Mouse (Mus musculus): ENCODE results near the gene Scamp1. TPM values are rescaled to one million over a fixed set of nuclear protein-coding genes. Genes with fewer than 3 reads are reported as not detected.
A peak's percentile ranks its signal among the peaks of the same experiment; 100 is the strongest.

Scamp1 gene
- polyA plus RNA-seq, 1 experiment from 2014 or later, result 37.9 TPM

DNA sequence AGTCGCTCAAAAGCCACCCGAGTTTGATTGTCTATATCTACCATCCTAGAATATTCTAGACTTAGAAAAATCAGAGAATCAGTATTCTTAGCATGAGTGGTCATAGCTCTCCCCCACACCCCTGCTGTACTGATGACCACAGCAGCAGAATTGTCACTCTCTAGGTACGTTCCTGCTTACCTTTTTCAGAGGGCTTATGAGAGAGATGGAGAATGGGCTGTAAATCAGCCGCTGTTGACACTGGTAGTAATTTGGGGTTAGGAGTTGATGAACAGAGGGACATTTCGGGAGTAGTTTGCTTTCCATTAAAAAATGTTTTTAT lies 21.3 kb upstream of the Scamp1 start:
- Histone ChIP-seq H3K4me3 (ENCODE audit: low read length) (peak overlapping the region; percentile 28), H3K4me1 (ENCODE audit: insufficient read depth, low read length) (peaks cover 5% of the 10 kb centered on the region; the same call in 1 of the 2 replicates), H3K4me2 (replicated peaks; ENCODE audit: low read depth, low read length) (peak overlapping the region; percentile 54), H3K27me3 (ENCODE audit: insufficient read depth, low read length) (no peaks in the 10 kb centered on the region), H3K36me3 (ENCODE audit: insufficient read depth, low read length) (no peaks in the 10 kb centered on the region), H3K27ac (ENCODE audit: low read length) (no peak overlapping the region), H3K9ac (replicated peaks; ENCODE audit: low read length) (peak overlapping the region; percentile 52), H3K9me3 (ENCODE audit: low read length) (no peaks in the 10 kb centered on the region)
- 23% methylated on average over 5 of the region's 5 CpGs for WGBS
- peak; percentile 35; the same call in 1 of the 2 replicates for ATAC-seq (ENCODE audit: low FRiP score, low TSS enrichment)

DNA sequence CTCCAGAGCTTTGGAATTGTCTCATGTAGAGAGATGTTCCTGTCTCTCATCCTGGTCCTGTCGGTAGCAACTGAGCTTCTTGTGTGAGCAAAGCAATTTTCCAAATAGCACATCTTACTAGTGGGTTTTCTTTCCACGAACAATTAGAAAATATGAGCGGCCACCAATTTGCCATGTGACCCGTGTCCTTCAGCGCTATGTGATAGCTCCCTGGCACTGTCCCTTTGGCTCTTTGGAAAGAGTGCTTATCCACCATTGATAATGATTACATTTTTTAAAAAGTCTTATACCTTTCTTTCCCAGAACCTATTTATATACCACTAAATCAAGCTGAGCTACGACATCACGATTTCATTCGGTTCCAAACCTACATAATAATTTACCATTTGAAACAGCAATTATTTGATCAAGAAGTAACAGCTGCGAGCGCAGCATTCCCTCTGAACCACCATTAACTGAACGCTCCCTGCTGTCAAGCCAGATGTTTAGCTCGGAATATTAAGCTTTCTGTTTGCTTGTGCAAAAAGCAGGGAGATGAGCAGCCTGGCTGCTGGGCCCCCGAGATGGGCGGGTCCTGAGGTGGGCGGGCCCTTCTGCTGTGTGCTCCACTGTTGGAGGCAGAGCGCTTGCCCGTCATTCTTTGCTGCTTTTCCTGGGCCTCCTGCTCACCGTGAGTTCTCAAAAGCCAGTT lies 20.8 kb upstream of the Scamp1 start:
- Histone ChIP-seq H3K27ac (ENCODE audit: low read length) (no peak overlapping the region), H3K4me1 (ENCODE audit: insufficient read depth, low read length) (peaks cover 5% of the 10 kb centered on the region; the same call in 1 of the 2 replicates), H3K4me3 (ENCODE audit: low read length) (peak overlapping the region; percentile 28), H3K36me3 (ENCODE audit: insufficient read depth, low read length) (no peaks in the 10 kb centered on the region), H3K9ac (replicated peaks; ENCODE audit: low read length) (peak overlapping the region; percentile 52), H3K27me3 (ENCODE audit: insufficient read depth, low read length) (no peaks in the 10 kb centered on the region), H3K9me3 (ENCODE audit: low read length) (no peaks in the 10 kb centered on the region), H3K4me2 (replicated peaks; ENCODE audit: low read depth, low read length) (peak overlapping the region; percentile 54)
- peak; percentile 93 for ATAC-seq (ENCODE audit: low FRiP score, low TSS enrichment)
- 39% methylated on average over 18 of the region's 18 CpGs for WGBS

DNA sequence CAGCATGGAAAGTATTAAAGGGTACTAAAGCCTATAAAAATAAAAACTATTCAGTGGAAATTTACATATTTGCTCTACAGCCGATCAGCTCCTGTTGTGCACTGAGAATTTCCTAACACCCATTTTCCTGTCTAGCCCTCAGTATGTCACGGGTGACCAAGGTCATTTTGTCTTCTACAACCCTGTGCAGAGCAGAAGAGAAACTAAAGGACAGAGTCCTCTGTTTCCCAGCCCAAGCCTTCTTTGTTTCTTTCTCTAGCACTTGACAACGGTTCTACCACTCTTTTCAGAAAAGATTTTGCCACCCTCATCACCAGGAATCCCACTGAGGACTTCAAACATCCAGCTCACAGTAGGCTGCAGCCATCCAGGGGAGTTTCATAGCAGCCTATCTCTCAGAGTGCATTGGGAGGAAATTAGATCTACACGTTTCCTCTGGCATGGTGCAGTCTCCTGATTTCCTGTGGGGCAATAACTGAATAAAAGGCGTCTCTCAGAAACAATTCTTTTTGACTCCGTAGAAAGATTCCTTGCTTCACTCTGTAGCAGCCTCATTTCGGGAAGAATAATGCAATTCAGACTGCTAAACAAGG lies 15.4 kb upstream of the Scamp1 start:
- Histone ChIP-seq H3K4me3 (ENCODE audit: low read length) (no peak overlapping the region), H3K4me2 (replicated peaks; ENCODE audit: low read depth, low read length) (no peak overlapping the region), H3K9ac (replicated peaks; ENCODE audit: low read length) (no peak overlapping the region), H3K9me3 (ENCODE audit: low read length) (no peaks in the 10 kb centered on the region), H3K27ac (ENCODE audit: low read length) (no peak overlapping the region), H3K27me3 (ENCODE audit: insufficient read depth, low read length) (no peaks in the 10 kb centered on the region), H3K4me1 (ENCODE audit: insufficient read depth, low read length) (no peaks in the 10 kb centered on the region), H3K36me3 (ENCODE audit: insufficient read depth, low read length) (no peaks in the 10 kb centered on the region)
- ATAC-seq (ENCODE audit: low FRiP score, low TSS enrichment), result no peak
- WGBS, result 46% methylated on average over 7 of the region's 7 CpGs

DNA sequence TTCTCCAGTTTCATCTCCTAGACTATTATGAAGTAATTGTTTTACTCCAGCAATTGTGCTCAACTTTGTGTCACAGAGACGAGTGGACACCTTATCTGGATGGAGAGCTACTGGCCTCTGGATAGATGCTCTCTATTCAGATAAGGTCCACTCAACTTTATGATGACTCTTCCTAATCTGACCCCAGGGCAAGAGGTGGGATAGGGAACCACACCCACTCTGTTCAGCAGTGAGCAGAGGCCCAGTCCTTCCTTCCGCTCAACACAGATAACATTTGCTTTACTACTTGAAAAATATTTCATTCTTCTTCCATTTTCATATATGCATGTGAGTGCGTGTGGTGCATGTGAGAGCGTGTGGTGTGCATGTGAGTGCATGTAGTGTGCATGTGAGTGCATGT lies 14.6 kb upstream of the Scamp1 start:
- H3K9me3 ChIP-seq (ENCODE audit: low read length), result no peaks in the 10 kb centered on the region
- no peaks in the 10 kb centered on the region for H3K36me3 ChIP-seq (ENCODE audit: insufficient read depth, low read length)
- H3K4me1 ChIP-seq (ENCODE audit: insufficient read depth, low read length), result no peaks in the 10 kb centered on the region
- no peak for ATAC-seq (ENCODE audit: low FRiP score, low TSS enrichment)
- H3K27me3 ChIP-seq (ENCODE audit: insufficient read depth, low read length), result no peaks in the 10 kb centered on the region
- H3K27ac ChIP-seq (ENCODE audit: low read length), result no peak overlapping the region
- no peak overlapping the region for H3K4me3 ChIP-seq (ENCODE audit: low read length)
- no peak overlapping the region for H3K4me2 ChIP-seq (replicated peaks; ENCODE audit: low read depth, low read length)
- 84% methylated on average over 4 of the region's 4 CpGs for WGBS
- H3K9ac ChIP-seq (replicated peaks; ENCODE audit: low read length), result no peak overlapping the region

DNA sequence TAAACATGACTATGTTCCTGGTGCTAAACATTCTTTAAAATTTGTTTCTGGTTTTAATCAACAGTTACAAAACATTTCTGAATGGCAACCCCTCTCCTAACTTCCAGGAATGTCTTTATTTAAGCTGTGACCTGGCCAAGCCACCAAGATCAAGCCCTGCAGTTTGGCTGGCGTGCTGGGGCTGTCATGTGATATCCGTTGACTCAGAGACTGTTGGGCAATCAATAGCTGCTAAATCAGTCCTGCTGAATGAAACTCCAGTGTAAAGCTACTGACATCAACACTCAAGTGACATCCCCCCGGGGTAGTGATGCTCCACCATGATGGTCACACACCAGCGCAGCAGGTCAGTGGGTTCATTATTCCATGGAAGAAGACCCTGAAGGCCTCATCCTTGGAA lies 12.7 kb upstream of the Scamp1 start:
- H3K27me3 ChIP-seq (ENCODE audit: insufficient read depth, low read length), result no peaks in the 10 kb centered on the region
- no peak for ATAC-seq (ENCODE audit: low FRiP score, low TSS enrichment)
- WGBS, result 66% methylated on average over 4 of the region's 4 CpGs
- no peak overlapping the region for H3K4me2 ChIP-seq (replicated peaks; ENCODE audit: low read depth, low read length)
- H3K9me3 ChIP-seq (ENCODE audit: low read length), result no peaks in the 10 kb centered on the region
- H3K27ac ChIP-seq (ENCODE audit: low read length), result no peak overlapping the region
- no peaks in the 10 kb centered on the region for H3K36me3 ChIP-seq (ENCODE audit: insufficient read depth, low read length)
- H3K9ac ChIP-seq (replicated peaks; ENCODE audit: low read length), result no peak overlapping the region
- H3K4me3 ChIP-seq (ENCODE audit: low read length), result no peak overlapping the region
- H3K4me1 ChIP-seq (ENCODE audit: insufficient read depth, low read length), result no peaks in the 10 kb centered on the region

DNA sequence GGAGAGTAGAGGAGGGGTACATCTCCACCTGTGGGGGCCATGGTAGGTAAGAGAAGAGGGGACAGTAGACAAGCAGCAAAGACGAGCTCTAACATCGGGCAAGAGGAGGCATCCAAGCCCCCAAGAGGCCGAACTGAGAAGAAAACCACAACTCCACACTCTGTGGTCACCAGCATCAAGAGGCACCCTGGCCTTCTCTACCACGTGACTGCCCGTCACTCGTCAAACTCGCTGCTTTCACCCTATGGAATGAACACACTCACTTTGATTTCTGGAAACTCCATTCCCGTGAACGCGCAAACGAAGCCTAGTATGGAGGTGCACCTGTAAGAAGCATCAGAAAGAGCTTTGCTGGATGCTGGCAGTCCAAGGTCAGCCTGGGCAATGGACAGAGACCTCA lies 10.7 kb upstream of the Scamp1 start:
- Histone ChIP-seq H3K27me3 (ENCODE audit: insufficient read depth, low read length) (no peaks in the 10 kb centered on the region), H3K4me3 (ENCODE audit: low read length) (no peak overlapping the region), H3K9ac (replicated peaks; ENCODE audit: low read length) (no peak overlapping the region), H3K36me3 (ENCODE audit: insufficient read depth, low read length) (no peaks in the 10 kb centered on the region), H3K9me3 (ENCODE audit: low read length) (no peaks in the 10 kb centered on the region), H3K27ac (ENCODE audit: low read length) (no peak overlapping the region), H3K4me2 (replicated peaks; ENCODE audit: low read depth, low read length) (no peak overlapping the region), H3K4me1 (ENCODE audit: insufficient read depth, low read length) (no peaks in the 10 kb centered on the region)
- 91% methylated on average over 11 of the region's 11 CpGs for WGBS
- no peak for ATAC-seq (ENCODE audit: low FRiP score, low TSS enrichment)

DNA sequence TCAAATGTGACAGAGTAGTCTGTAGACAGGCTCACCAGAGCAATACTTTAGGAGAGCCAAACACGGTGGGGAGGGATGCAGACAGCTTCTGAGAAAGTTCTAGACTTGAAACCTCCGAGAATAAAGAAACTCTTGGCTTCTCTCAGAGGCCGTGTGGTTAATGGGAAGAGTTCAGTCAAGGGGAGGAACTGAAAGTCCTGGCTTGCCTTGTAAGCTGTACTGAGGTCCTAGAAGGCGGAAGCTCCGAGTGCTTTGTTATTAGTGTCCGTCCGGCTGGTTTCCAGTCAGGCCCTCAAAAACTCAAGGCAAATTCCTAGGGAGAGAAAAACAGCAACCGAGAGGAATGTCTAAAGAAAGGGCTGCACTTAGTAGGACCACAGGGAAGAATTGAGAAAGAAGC lies 10.3 kb upstream of the Scamp1 start:
- H3K27ac ChIP-seq (ENCODE audit: low read length), result no peak overlapping the region
- H3K36me3 ChIP-seq (ENCODE audit: insufficient read depth, low read length), result no peaks in the 10 kb centered on the region
- no peaks in the 10 kb centered on the region for H3K4me1 ChIP-seq (ENCODE audit: insufficient read depth, low read length)
- 79% methylated on average over 8 of the region's 8 CpGs for WGBS
- H3K4me2 ChIP-seq (replicated peaks; ENCODE audit: low read depth, low read length), result no peak overlapping the region
- H3K9ac ChIP-seq (replicated peaks; ENCODE audit: low read length), result no peak overlapping the region
- H3K9me3 ChIP-seq (ENCODE audit: low read length), result no peaks in the 10 kb centered on the region
- no peak overlapping the region for H3K4me3 ChIP-seq (ENCODE audit: low read length)
- H3K27me3 ChIP-seq (ENCODE audit: insufficient read depth, low read length), result no peaks in the 10 kb centered on the region
- no peak for ATAC-seq (ENCODE audit: low FRiP score, low TSS enrichment)

DNA sequence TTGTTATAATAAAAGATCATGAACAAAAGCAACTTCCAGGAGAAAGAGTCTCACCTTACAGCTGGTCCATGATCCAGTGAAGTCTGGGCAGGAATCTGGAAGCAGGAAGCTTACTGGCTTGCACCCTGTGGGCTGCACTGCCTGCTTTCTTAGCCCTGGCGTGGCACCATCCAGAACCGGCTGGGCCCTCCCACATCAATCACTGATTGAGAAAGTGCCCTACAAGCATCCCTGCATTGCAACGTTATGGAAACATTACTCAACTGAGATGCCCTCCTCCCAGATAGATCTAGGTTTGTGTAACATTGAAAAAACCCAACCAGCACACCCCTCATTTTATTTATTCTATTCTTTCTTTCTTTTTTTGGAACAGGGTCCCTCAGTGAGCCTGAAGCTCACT lies 9.2 kb upstream of the Scamp1 start:
- no peak overlapping the region for H3K27ac ChIP-seq (ENCODE audit: low read length)
- no peaks in the 10 kb centered on the region for H3K4me1 ChIP-seq (ENCODE audit: insufficient read depth, low read length)
- WGBS, result 29% methylated on average over 3 of the region's 3 CpGs
- H3K4me3 ChIP-seq (ENCODE audit: low read length), result no peak overlapping the region
- no peaks in the 10 kb centered on the region for H3K9me3 ChIP-seq (ENCODE audit: low read length)
- H3K36me3 ChIP-seq (ENCODE audit: insufficient read depth, low read length), result no peaks in the 10 kb centered on the region
- no peak overlapping the region for H3K9ac ChIP-seq (replicated peaks; ENCODE audit: low read length)
- no peak overlapping the region for H3K4me2 ChIP-seq (replicated peaks; ENCODE audit: low read depth, low read length)
- H3K27me3 ChIP-seq (ENCODE audit: insufficient read depth, low read length), result no peaks in the 10 kb centered on the region
- ATAC-seq (ENCODE audit: low FRiP score, low TSS enrichment), result no peak

DNA sequence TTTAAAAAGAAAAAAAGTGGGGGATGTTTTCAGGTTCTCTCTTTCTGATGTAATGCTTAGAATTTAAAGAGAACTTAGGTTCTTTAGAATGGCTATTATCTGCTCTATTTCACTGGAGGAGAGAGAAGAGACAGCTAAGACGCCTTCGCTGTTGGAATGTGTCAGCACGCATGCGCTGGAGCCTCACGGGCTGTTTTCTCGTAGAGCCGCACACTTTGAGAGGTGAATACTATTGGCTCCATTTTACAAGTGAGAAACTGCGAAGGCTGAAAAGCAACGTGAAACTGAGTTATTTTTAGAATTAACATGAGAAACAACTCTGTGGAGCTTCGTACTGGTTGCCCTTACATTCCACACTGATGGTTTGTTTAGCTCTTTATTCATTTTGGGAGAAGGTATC lies 8.3 kb upstream of the Scamp1 start:
- Histone ChIP-seq H3K4me2 (replicated peaks; ENCODE audit: low read depth, low read length) (no peak overlapping the region), H3K36me3 (ENCODE audit: insufficient read depth, low read length) (no peaks in the 10 kb centered on the region), H3K4me3 (ENCODE audit: low read length) (no peak overlapping the region), H3K27ac (ENCODE audit: low read length) (no peak overlapping the region), H3K4me1 (ENCODE audit: insufficient read depth, low read length) (no peaks in the 10 kb centered on the region), H3K9me3 (ENCODE audit: low read length) (no peaks in the 10 kb centered on the region), H3K27me3 (ENCODE audit: insufficient read depth, low read length) (no peaks in the 10 kb centered on the region), H3K9ac (replicated peaks; ENCODE audit: low read length) (no peak overlapping the region)
- WGBS, result 74% methylated on average over 10 of the region's 10 CpGs
- no peak for ATAC-seq (ENCODE audit: low FRiP score, low TSS enrichment)

DNA sequence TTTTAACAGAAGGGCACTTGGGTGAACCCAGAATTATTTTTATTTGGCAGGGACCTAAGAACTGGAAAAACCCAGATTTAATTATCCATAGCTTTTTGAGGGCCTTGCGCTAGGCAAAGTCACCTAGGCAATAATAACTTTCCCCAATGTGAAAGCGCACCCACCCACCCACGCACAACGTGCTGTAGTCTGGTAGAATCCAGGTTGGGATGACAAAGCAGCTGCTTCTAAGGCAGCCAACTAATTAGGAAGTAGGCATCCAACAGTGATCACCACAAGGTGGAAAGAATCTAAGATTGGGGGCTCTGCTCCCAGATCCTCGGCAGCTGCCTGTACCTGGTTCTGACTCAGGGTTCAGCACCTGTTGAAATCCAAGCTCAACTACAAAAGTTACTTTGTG lies 538 bp upstream of the Scamp1 start:
- no peak for ATAC-seq (ENCODE audit: low FRiP score, low TSS enrichment)
- H3K4me3 ChIP-seq (ENCODE audit: low read length), result peak overlapping the region; percentile 93
- peak overlapping the region; percentile 91 for H3K4me2 ChIP-seq (replicated peaks; ENCODE audit: low read depth, low read length)
- H3K27me3 ChIP-seq (ENCODE audit: insufficient read depth, low read length), result no peaks in the 10 kb centered on the region
- no peak overlapping the region for H3K27ac ChIP-seq (ENCODE audit: low read length)
- no peaks in the 10 kb centered on the region for H3K9me3 ChIP-seq (ENCODE audit: low read length)
- no peaks in the 10 kb centered on the region for H3K36me3 ChIP-seq (ENCODE audit: insufficient read depth, low read length)
- WGBS, result 43% methylated on average over 5 of the region's 5 CpGs
- peaks cover 12% of the 10 kb centered on the region for H3K4me1 ChIP-seq (ENCODE audit: insufficient read depth, low read length)
- H3K9ac ChIP-seq (replicated peaks; ENCODE audit: low read length), result peak overlapping the region; percentile 96; the same call in 1 of the 2 replicates
